Comparison of ENCODE assay signal across 10 mouse cellular contexts in the genomic region with DNA sequence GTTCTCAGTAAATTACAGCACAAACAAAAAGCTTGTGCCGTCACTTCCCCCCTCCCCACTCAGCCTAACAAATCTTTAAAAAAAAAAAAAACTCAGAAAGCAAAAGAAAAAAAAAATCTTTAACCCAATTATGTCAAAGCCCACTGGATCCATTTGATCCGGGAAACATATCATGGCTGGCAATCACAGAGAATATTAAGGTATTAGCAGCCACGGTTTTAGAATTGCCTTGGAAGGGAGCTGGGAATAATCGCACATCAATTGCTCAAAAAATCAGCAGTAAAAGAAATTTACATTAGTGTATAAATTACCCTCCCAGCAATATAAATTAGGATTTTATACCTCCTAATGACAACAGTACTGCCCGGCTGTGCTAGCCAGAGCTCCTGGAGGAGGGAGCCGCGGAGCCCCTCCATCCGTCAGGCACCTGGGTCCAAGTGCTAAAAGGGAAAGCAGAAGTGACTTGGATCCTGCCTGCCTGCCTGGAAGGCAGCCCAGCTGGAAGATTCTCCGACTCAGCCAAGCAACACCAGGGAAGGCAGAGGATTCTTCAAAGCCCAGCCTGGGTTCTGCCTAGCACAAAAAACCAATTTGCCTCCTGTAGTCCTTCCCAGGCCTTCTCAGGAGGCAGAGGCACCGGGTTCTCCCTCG.
DNase-seq lines count a peak whose midpoint lies in the region; ATAC-seq and TF ChIP-seq lines count a peak whose summit lies in the region.
"Had no signal": no experiment of that assay in that cellular context is flagged by ENCODE, and none has a peak within 500 bp of the region (broad histone marks: within the 10 kb centered on the region; RNA-seq: fewer than 3 reads in every experiment).

No protein-coding gene starts in this region.

- no peak overlapping the region; the same call in 1 of the 2 replicates for H3K27ac ChIP-seq in neural tube, embryonic 11.5 days (ENCODE audit: low read depth, low read length)
- H3K27ac ChIP-seq in hindbrain, postnatal 0 days = peak overlapping the region; percentile 69; the same call in 1 of the 2 replicates
- H3K27ac ChIP-seq: heart, embryonic 13.5 days; liver, embryonic 13.5 days had no signal

- 41% methylated on average over 11 of the region's 11 CpGs for WGBS in neural tube, embryonic 11.5 days
- WGBS in hindbrain, postnatal 0 days = 18% methylated on average over 11 of the region's 11 CpGs

- ATAC-seq in frontal cortex, adult (ENCODE audit: low TSS enrichment) = peak; percentile 94
- no peak for ATAC-seq in neural tube, embryonic 11.5 days (ENCODE audit: insufficient read depth, low FRiP score, low TSS enrichment)
- ATAC-seq in hindbrain, postnatal 0 days = peak; percentile 61
- no peak for ATAC-seq in erythroblast, adult 5-6 weeks (replicated peaks; ENCODE audit: low FRiP score, poor library complexity, severe bottlenecking)
- ATAC-seq in granulocyte monocyte progenitor cell, adult 5-6 weeks (replicated peaks; ENCODE audit: poor library complexity, severe bottlenecking) = no peak

- H3K9ac ChIP-seq in neural tube, embryonic 11.5 days (ENCODE audit: low read length) = no peak overlapping the region
- no peak overlapping the region for H3K9ac ChIP-seq in hindbrain, postnatal 0 days (replicated peaks; ENCODE audit: low read length)
- H3K9ac ChIP-seq: heart, embryonic 13.5 days; liver, embryonic 13.5 days had no signal

- H3K4me3 ChIP-seq in neural tube, embryonic 11.5 days (ENCODE audit: low read depth, low read length) = no peak overlapping the region
- H3K4me3 ChIP-seq in hindbrain, postnatal 0 days (ENCODE audit: low read length) = no peak overlapping the region
- H3K4me3 ChIP-seq: heart, embryonic 13.5 days; liver, embryonic 13.5 days had no signal

- no peaks in the 10 kb centered on the region for H3K27me3 ChIP-seq in neural tube, embryonic 11.5 days (ENCODE audit: control insufficient read depth, insufficient read depth, low read length)
- H3K27me3 ChIP-seq in hindbrain, postnatal 0 days (ENCODE audit: insufficient read depth, low read length) = no peaks in the 10 kb centered on the region
- H3K27me3 ChIP-seq: heart, embryonic 13.5 days; liver, embryonic 13.5 days had no signal

- no peak for DNase-seq in frontal cortex, postnatal 25 days (ENCODE audit: low spot score in 2 of 2)
- DNase-seq in neural tube, embryonic 11.5 days (ENCODE audit: low spot score) = peak; percentile 22
- DNase-seq in neural tube, embryonic 10.5 days (ENCODE audit: extremely low spot score, low spot score) = no peak
- peak; percentile 83 for DNase-seq in hindbrain, postnatal 0 days (ENCODE audit: low spot score)
- DNase-seq in skeletal muscle tissue, adult 2 months (ENCODE audit: low read depth, low spot score) = peak; percentile 13
- DNase-seq: liver, embryonic 13.5 days had no signal

- H3K4me2 ChIP-seq in neural tube, embryonic 11.5 days (ENCODE audit: low read depth) = no peak overlapping the region
- H3K4me2 ChIP-seq in hindbrain, postnatal 0 days (ENCODE audit: low read depth, low read length) = peak overlapping the region; percentile 30; the same call in 1 of the 2 replicates
- H3K4me2 ChIP-seq: heart, embryonic 13.5 days; liver, embryonic 13.5 days had no signal

- no peaks in the 10 kb centered on the region for H3K4me1 ChIP-seq in neural tube, embryonic 11.5 days (ENCODE audit: control insufficient read depth, insufficient read depth, low read length)
- H3K4me1 ChIP-seq in hindbrain, postnatal 0 days (ENCODE audit: insufficient read depth, low read length) = 0 out of 2 replicates have a peak, but pooled peaks cover 3% of the 10 kb centered on the region
- H3K4me1 ChIP-seq: liver, embryonic 13.5 days had no signal

- no peaks in the 10 kb centered on the region for H3K9me3 ChIP-seq in neural tube, embryonic 11.5 days (ENCODE audit: control insufficient read depth, low read length)
- no peaks in the 10 kb centered on the region for H3K9me3 ChIP-seq in hindbrain, postnatal 0 days (ENCODE audit: low read length)
- H3K9me3 ChIP-seq: heart, embryonic 13.5 days; liver, embryonic 13.5 days had no signal

- H3K36me3 ChIP-seq in neural tube, embryonic 11.5 days (ENCODE audit: control insufficient read depth, insufficient read depth, low read length) = no peaks in the 10 kb centered on the region
- H3K36me3 ChIP-seq in hindbrain, postnatal 0 days (ENCODE audit: insufficient read depth, low read length) = no peaks in the 10 kb centered on the region
- H3K36me3 ChIP-seq: heart, embryonic 13.5 days; liver, embryonic 13.5 days had no signal

- TF ChIP-seq CTCF in hindbrain, postnatal 0 days (IDR thresholded peaks at IDR 0.05; ENCODE audit: low read depth) = no peak

Comparison
In these comparisons a context has a peak if more than half of its experiments do, and no peak if none do; other contexts are left out.
1. DNase-seq: peak in neural tube, embryonic 11.5 days (single experiment), hindbrain, postnatal 0 days (single experiment) and skeletal muscle tissue, adult 2 months (single experiment); none in frontal cortex, postnatal 25 days (0 of 2) and neural tube, embryonic 10.5 days (single experiment).
2. ATAC-seq: peak in frontal cortex, adult (single experiment) and hindbrain, postnatal 0 days (single experiment); none in neural tube, embryonic 11.5 days (single experiment), erythroblast, adult 5-6 weeks (single experiment) and granulocyte monocyte progenitor cell, adult 5-6 weeks (single experiment).